Mouse (Mus musculus): ENCODE results near the gene Abcg8. TPM values are rescaled to one million over a fixed set of nuclear protein-coding genes. Genes with fewer than 3 reads are reported as not detected.

The Abcg8 gene
- total and polyA plus RNA-seq, 3 experiments, result 0.04 TPM; not detected in 2

DNA sequence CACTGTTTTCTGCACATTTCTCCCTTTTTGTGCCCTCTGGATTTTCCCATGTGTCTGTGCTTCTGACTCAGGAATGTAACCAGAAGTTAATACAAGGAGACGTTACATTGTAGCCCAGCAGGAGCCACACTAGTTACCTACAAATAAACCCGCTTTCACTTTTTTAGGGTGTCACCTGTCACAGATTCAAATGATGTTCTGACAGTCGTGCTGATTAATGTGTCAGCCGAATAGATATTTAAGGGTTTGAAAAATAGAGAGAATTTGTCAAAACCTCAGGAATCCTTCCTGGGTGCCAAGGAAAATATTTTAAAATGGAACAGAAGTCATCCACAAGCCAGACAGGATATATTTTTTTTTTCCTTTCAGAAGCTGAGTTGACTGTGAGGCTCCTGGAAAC, 9.2 kb downstream of the Abcg8 start:
- Histone ChIP-seq H3K9ac (ENCODE audit: insufficient read depth, low read depth) (no peak overlapping the region), H3K9me3 (replicated peaks; ENCODE audit: low read length) (no peaks in the 10 kb centered on the region), H3K79me2 (replicated peaks; ENCODE audit: control insufficient read depth, extremely low read depth, insufficient read depth, poor library complexity, severe bottlenecking) (no peaks in the 10 kb centered on the region), H3K27me3 (replicated peaks) (peaks cover 2% of the 10 kb centered on the region), H3K4me2 (ENCODE audit: insufficient read depth, low read depth, poor library complexity, severe bottlenecking) (no peak overlapping the region), H3K27ac (ENCODE audit: insufficient read depth, low read depth) (no peak overlapping the region), H3K4me1 (ENCODE audit: control insufficient read depth in 1 of 2, insufficient read depth in 2 of 2) (0 out of 4 replicates have a peak, but pooled peaks cover 2 to 3% of the 10 kb centered on the region in 2 experiments), H3K36me3 (replicated peaks in 1 of 2; ENCODE audit: control insufficient read depth in 1 of 2, insufficient read depth in 1 of 2, low read length in 1 of 2) (no peaks in the 10 kb centered on the region), H3K4me3 (replicated peaks in 1 of 3; ENCODE audit: low read depth in 2 of 3, low read length in 2 of 3, poor library complexity in 1 of 3) (no peak overlapping the region)
- no peak for DNase-seq (ENCODE audit: extremely low read depth)
- dilution Hi-C loops (cut with MboI; ENCODE audit: extremely low pct_ligation_motif_present, extremely low pct_unique_long_range_greater_than_20kb, low sequenced_read_pairs), result no loop called here
- in situ Hi-C loops (cut with MboI; ENCODE audit: low pct_ligation_motif_present, low pct_unique_long_range_greater_than_20kb, low sequenced_read_pairs), result no loop called here
- TF ChIP-seq MAX (IDR thresholded peaks at IDR 0.05; ENCODE audit: low read length) (no peak), ZKSCAN1 (IDR thresholded peaks at IDR 0.05; ENCODE audit: borderline replicate concordance, low read depth, low read length) (no peak), TCF12 (IDR thresholded peaks at IDR 0.05; ENCODE audit: low read depth, low read length) (no peak), EP300 (IDR thresholded peaks at IDR 0.05; ENCODE audit: low read length) (no peak), USF1 (IDR thresholded peaks at IDR 0.05; ENCODE audit: low read depth, low read length) (no peak), TBP (conservative IDR thresholded peaks at IDR 0.05; ENCODE audit: low read depth, low read length) (no peak), MXI1 (IDR thresholded peaks at IDR 0.05; ENCODE audit: low read depth, low read length) (no peak), ELF1 (IDR thresholded peaks at IDR 0.05; ENCODE audit: low read depth, low read length) (no peak), RAD21 (IDR thresholded peaks at IDR 0.05; ENCODE audit: low read depth, low read length) (no peak), MAFK (IDR thresholded peaks at IDR 0.05; ENCODE audit: insufficient replicate concordance, low read length) (no peak), ETS1 (conservative IDR thresholded peaks at IDR 0.05; ENCODE audit: low read depth, low read length) (no peak), POLR2A (IDR thresholded peaks at IDR 0.05; ENCODE audit: low read depth, low read length) (no peak), BHLHE40 (IDR thresholded peaks at IDR 0.05; ENCODE audit: low read depth, low read length) (no peak), HCFC1 (IDR thresholded peaks at IDR 0.05; ENCODE audit: low read depth, low read length) (no peak), ZC3H11A (IDR thresholded peaks at IDR 0.05; ENCODE audit: low read depth, low read length) (no peak), SIN3A (IDR thresholded peaks at IDR 0.05; ENCODE audit: low read length) (no peak)

DNA sequence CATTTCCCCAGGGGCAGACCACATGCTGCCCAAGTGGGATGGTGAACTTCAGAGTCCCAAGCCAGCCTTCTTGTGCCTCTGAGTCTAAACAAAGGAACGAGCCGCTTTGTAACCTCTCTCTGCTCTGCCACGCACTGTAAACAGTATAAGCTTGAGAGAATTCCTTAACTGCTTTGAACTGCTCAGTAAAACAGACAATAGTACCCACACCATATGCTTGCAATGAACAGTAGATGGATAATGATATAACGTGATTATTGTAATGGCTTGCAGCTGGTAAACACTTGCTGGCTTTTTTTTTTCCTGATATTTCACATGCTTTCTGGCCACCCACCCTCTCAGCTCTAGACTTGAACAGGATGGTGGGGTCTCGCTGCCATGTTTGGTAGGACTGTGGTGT, 11.9 kb downstream of the Abcg8 start:
- Histone ChIP-seq H3K36me3 (replicated peaks in 1 of 2; ENCODE audit: control insufficient read depth in 1 of 2, insufficient read depth in 1 of 2, low read length in 1 of 2) (no peaks in the 10 kb centered on the region), H3K79me2 (replicated peaks; ENCODE audit: control insufficient read depth, extremely low read depth, insufficient read depth, poor library complexity, severe bottlenecking) (no peaks in the 10 kb centered on the region), H3K4me2 (ENCODE audit: insufficient read depth, low read depth, poor library complexity, severe bottlenecking) (no peak overlapping the region), H3K4me1 (ENCODE audit: control insufficient read depth in 1 of 2, insufficient read depth in 2 of 2) (0 out of 4 replicates have a peak, but pooled peaks cover 3 to 5% of the 10 kb centered on the region in 2 experiments), H3K27me3 (replicated peaks) (no peaks in the 10 kb centered on the region), H3K9ac (ENCODE audit: insufficient read depth, low read depth) (no peak overlapping the region), H3K27ac (ENCODE audit: insufficient read depth, low read depth) (no peak overlapping the region), H3K4me3 (replicated peaks in 1 of 3; ENCODE audit: low read depth in 2 of 3, low read length in 2 of 3, poor library complexity in 1 of 3) (no peak overlapping the region), H3K9me3 (replicated peaks; ENCODE audit: low read length) (no peaks in the 10 kb centered on the region)
- no peak for DNase-seq (ENCODE audit: extremely low read depth)
- no peak for TF ChIP-seq E2F4 (IDR thresholded peaks at IDR 0.05; ENCODE audit: insufficient replicate concordance, low read depth, low read length)
- TF ChIP-seq MEF2A (IDR thresholded peaks at IDR 0.05; ENCODE audit: borderline replicate concordance, low read depth, low read length), result no peak
- TF ChIP-seq SIN3A (IDR thresholded peaks at IDR 0.05; ENCODE audit: low read length), result no peak
- TF ChIP-seq MAX (IDR thresholded peaks at IDR 0.05; ENCODE audit: low read length), result no peak
- no peak for TF ChIP-seq POLR2A (IDR thresholded peaks at IDR 0.05; ENCODE audit: low read depth, low read length)
- TF ChIP-seq SMC3 (IDR thresholded peaks at IDR 0.05; ENCODE audit: low read depth, low read length), result no peak
- no peak for TF ChIP-seq MYC (IDR thresholded peaks at IDR 0.05; ENCODE audit: low read depth, low read length)
- no peak for TF ChIP-seq TCF12 (IDR thresholded peaks at IDR 0.05; ENCODE audit: low read depth, low read length)
- in situ Hi-C loops (cut with MboI; ENCODE audit: low pct_ligation_motif_present, low pct_unique_long_range_greater_than_20kb, low sequenced_read_pairs) (no loop called here), dilution Hi-C loops (cut with MboI; ENCODE audit: extremely low pct_ligation_motif_present, extremely low pct_unique_long_range_greater_than_20kb, low sequenced_read_pairs) (no loop called here)
